Mouse (Mus musculus): Measurements from ENCODE around the gene Rab5c.

Rab5c gene

DNA sequence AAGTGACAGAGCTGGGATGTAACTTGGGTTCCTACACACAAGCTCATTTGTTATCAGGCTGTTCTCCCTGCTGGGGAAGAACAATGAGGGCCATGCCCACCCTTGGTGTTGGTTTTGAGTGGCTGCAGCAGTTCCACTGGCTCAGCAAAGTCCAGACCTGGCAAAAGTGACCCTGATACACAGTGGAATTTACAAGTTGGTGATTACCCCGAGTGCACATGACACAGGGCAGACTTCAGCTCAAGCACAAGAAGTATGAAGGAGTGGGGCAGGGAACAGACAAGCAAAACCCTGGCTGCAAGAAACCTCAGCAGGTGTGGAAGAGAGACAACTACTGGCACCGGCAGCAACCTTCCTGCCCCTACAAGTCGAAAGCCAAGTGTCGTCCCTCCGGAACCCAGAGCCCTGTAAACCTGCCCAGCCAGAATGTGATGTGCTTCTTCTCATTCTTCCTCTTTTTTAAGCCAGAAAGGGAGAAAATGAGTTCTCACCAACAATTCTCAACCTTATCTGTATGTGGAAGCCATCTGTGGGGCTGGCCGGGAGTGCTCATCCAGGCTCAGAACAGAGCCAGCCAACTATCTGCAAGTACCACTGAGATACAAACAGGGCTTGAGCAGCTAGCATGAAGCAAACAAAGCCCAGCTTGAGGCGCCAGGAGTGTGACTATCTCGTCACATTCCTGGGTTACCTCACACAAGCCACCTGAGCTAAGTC, 16.1 kb downstream of the Rab5c start:
- DNase-seq (ENCODE audit: inconsistent age in 2 of 2, low spot score in 1 of 2), result peak in 1 of 2 experiments; percentile 35

DNA sequence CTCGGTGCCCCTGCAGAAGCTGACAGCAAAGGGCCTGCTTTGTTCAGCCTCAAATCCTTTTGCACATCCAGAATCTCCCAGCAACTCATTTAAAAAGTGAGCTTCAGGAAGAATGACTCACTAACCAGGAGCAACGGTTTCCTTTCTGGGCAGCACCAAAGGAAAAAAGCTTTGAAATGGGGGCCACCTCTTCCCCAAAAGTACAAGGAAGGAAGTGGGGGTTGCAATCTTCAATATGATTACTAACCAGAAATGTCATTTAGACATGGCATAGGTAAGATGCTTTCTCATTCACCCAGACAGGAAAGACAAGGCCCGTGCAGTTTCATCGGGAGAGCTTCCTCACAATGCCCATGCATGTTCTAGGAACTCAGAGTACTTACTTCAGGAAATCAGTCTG, 16.8 kb downstream of the Rab5c start:
- DNase-seq (ENCODE audit: inconsistent age in 2 of 2, low spot score in 1 of 2), result peak in 1 of 2 experiments; percentile 76

DNA sequence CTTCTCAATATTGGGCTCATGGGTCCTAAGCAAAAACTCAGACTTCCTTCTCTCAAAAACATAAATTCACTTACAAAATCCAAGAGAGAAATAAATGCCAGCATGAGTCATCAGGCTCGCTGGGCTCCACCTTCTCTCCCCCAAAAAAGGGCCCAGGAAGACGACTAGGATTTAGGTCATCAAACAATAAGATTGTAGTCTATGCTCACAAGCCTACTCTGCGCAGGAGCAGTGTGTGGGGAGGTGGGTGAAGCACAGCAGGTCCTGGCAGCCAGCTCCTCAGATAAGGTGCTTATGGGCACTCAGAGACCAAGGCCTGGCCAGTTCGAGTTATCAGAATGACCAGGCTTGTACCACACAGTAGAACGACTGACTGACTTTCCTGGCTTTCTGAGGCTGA, 17.7 kb downstream of the Rab5c start:
- DNase-seq (ENCODE audit: inconsistent age in 2 of 2, low spot score in 1 of 2), result peak in 1 of 2 experiments; percentile 85

DNA sequence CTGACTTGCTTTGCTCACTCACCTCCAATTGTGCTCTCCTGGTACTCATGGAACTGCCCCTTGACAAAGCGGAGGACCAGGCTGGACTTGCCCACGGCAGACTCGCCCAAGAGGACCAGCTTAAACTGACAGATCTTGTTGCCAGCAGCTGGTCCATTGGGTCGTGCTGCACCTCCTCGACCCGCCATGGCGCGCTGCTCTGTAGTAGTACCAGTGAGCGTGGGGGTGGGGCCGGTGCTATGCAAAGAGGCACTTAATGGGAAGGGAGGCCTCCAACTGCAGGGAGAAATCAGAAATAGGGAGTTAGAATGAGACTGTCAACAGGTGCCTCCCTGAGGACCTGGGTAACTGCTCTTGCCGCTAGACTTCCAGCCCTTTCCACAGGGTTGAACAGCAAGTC, 18.1 kb downstream of the Rab5c start:
- DNase-seq (ENCODE audit: inconsistent age in 2 of 2, low spot score in 1 of 2), result no peak

DNA sequence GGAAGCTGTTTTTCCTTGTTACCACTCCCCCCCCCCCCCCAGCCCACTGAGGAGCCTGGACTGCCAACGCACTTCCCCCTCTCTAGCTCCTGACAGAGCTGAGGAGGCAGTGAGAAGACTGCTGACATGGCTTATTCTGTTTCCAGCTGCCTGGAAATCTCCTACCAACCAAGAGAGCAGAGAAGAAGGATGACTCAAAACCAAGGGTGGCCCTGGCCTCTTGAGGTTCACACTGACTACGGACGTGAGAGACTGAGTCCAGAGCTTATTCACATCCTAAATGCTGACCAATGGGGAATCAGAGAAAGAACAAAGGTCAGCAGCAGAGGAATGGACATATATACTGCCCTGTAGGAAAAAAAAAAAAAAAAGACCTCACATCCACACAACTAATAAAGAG, 18.7 kb downstream of the Rab5c start:
- peak in 1 of 2 experiments; percentile 72 for DNase-seq (ENCODE audit: inconsistent age in 2 of 2, low spot score in 1 of 2)

DNA sequence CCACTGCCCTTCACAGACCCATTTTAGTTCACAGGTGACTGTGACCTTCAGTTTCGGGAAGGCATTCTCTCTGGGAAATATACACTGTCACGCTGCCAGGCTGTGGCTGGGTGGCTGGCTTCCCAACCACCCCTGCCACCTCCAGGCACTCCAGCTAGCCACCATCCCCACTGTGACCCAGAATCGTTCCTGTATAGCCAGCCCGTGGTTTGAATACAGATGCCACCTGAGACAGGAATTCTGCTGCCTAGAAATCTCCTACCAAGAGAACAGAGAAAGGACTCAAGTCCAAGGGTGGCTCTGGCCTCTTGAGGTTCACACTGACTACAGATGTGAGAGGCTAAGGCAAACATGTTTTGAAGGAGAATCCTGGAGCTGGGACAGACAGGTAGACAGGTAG, 19.1 kb downstream of the Rab5c start:
- peak in 1 of 2 experiments; percentile 41 for DNase-seq (ENCODE audit: inconsistent age in 2 of 2, low spot score in 1 of 2)

DNA sequence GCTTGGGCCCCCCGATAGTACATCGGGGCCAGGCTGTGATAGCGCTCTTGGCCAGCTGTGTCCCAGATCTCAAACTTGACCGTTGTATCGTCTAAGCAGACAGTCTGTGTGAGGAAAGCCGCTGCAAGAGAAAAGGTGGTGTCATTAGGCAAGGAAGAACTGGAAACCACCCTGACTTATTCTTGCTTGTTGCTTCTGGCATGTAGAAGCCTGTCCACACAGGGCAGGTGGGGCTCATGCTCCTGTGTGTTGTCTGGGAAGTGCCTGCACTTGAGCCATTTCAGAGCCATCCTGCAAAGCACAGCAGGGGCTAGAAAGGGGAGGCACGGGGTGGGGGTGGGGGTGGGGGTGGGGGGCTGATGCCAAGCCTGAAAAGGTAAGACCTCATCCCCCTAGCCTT, 19.6 kb downstream of the Rab5c start:
- DNase-seq (ENCODE audit: inconsistent age in 2 of 2, low spot score in 1 of 2), result no peak

DNA sequence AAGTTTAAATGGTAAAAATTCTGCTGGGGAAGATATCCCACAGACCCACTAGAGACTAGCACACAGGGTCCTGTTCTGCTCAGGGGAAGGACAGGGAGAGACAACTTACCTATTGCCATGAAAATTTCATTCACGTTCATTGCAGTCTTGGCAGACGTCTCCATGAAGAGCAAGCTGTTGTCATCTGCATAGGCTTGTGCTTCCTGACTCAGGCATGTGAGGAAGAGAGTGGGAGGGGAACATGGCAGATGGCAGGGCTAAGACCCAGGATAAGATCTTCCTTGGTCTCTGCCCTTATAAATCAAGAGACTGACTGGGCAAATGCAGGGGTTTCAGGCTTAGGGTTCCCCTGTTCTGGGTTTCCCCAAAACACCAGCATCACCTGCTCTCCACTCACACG, 21.4 kb downstream of the Rab5c start:
- DNase-seq (ENCODE audit: inconsistent age in 2 of 2, low spot score in 1 of 2), result no peak

DNA sequence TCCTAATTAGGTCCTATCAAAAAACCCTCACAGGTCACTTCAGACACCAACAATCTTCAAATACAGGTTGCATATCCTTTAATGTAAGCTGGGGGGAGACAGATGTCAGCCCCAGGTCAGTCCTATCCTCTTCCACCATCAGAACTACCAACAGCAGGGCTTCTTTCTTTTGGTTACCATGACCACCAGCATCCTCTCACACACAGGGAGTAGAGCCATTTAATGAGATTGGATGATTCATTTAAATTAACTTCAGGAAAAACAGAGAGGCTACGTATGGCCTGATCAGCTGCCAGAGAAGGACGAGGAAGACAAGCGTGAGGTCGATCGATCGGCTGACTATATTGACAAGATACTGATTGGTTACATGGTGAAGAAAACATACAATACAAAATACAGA, 23.1 kb downstream of the Rab5c start:
- no peak for DNase-seq (ENCODE audit: inconsistent age in 2 of 2, low spot score in 1 of 2)

DNA sequence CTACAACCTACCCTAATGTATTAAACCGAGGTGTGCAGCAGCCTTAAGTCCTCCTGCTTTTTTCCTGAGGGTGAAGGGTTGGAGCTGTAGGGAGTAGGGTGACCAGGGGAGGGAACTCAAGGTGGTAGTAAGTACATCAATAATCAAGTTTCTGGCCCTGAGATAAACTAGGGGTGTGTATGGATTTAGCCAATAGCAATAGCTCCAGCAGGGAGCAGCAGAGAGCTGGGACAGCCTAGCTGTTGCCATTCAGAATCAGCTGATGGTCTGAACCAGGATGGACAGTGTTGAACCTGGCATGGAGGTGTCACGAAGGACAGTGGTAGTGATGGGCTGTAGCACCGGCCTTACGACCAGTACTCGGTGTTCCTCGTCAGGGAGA, 23.5 kb downstream of the Rab5c start:
- peak; percentile 80 to 94 for DNase-seq (ENCODE audit: inconsistent age in 2 of 2, low spot score in 1 of 2)

DNA sequence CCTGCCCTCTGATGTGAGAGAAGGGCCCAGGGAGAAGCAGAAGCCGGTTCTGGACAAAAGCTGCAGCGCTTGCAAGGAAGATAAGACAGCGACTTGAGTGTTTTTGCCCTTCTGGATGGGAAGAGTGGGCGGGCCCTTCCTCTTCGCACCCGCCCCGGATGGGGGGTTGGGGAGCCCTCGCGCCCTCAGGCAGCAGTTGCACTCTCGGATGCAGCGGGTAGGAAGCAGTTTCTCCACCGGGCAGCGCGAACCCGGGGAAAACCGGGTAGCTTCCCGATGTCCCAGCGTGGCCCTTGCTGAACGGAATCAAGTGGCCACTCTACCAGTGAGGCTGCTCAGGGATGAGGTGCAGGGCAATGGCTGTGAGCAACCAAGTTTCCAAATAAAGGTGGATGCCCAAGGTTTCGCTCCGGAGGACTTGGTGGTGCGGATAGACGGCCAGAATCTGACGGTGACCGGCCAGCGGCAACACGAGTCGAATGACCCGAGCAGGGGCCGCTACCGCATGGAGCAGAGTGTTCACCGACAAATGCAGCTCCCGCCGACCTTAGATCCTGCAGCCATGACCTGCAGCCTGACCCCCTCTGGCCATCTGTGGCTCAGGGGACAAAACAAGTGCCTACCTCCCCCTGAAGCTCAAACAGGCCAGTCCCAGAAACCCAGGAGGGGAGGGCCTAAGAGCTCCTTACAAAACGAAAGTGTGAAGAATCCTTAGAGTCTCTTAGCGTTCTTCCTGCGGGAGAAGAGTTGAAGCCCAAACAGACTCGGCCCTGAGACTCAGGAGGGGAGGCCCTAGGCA, 24.1 kb downstream of the Rab5c start, which contains the start of gene Hspb9:
Gene Hspb9, plus strand, starts transcription at position 116 of the 799 bp plus-strand sequence.
- DNase-seq (ENCODE audit: inconsistent age in 2 of 2, low spot score in 1 of 2), result peak; percentile 86 to 91

DNA sequence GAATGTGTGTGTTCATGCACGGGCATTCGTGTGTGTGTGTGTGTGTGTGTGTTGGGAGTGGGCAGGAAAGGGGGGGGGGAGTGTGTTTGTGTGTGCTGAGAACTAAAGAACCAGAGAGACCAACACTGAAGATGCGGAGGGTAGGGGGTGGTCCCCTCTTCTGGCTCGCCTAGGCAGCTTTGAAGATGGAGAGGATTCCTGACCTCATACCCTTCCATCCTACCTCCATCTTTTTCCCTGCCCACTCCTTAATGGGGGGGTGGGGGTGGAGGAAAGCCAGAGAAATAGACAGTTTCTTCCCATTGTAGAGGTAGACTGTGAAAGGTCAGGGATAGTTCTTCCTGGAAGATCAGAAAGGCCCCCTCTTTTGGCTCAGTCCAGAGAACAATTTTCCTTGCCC, 24.8 kb downstream of the Rab5c start:
- no peak for DNase-seq (ENCODE audit: inconsistent age in 2 of 2, low spot score in 1 of 2)

DNA sequence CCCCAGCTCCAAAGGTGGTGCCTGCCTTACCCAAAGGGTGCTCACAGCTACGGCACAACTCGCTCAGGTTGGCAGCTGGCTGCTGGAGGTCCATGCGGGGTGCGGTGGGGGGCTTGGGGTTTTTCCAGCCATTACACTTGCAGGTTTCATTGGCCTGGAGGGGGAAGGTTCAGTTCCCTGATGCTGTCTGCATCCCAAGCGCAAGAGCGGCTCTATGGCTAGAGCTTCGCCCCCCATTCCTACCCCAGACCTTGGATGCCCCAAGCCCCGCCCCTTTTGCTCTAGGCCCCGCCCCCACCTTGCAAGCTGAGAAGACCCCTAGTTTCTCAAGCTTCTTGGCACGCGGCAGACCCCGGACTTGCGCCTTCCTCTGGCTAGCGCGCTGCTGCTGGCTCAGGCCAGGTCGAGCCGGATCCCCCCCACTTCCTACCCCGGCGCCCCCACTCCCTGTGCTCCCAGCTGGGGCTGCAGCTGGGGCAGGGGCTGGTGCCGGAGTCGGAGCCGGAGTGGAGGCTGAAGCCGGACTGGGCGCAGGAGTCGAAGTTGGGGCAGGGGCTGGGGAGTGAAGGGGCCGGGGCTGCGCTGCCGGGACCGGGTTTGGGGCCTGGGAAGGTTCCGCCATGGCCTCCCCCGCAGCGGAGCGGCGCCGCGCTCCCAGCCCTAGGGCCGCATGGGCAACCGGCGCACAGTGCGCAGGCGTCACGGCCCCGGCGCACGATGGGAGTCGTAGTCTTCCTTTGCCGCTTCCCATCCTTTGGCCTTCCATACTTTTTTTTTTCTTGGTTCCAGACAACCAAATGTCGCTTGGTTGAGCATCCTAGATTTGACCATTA, 26.0 kb downstream of the Rab5c start, which contains the start of gene Kat2a:
Gene Kat2a, minus strand, starts transcription at position 683 of the 833 bp plus-strand sequence.
- DNase-seq (ENCODE audit: inconsistent age in 2 of 2, low spot score in 1 of 2), result peak; percentile 89 to 94

DNA sequence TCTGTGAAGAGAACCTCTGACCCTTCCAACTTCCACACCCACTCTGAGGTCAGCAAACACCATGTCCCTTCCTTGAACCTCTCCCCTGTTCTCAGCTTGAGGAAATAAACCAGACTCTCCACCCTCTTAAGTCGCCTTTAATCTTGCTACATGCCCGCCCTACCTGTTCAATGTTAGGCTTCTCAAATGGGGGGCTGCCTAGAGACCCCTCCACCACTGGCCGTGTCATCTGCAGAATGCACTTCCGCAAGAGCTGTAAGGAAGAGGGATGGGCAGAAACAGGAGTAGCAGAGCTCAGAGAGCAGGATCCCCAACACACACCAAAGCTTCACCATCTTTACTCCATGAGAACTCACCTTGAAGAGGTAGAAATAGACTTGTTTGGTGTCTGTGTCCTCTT, 27.0 kb downstream of the Rab5c start:
- peak in 1 of 2 experiments; percentile 30 for DNase-seq (ENCODE audit: inconsistent age in 2 of 2, low spot score in 1 of 2)

DNA sequence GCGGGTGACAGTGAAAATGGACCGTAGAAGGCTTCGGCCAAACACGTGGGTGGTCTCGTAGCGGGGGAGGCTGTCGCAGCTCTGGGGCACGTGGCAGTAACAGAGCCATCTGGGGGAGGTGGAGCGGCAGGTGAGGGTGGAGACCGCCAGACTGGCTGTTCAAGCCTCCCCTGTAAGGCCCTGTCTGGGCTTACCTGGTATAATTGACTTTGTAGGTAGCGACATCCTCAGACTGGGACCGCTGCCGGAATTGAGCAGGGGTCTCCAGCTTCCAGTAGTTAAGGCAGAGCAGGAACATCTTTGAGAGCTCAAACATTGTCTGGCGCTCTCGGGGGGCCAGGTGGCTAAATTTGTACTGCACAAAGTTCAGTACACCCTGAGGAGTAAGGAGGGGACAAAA, 27.5 kb downstream of the Rab5c start:
- DNase-seq (ENCODE audit: inconsistent age in 2 of 2, low spot score in 1 of 2), result peak in 1 of 2 experiments; percentile 34

DNA sequence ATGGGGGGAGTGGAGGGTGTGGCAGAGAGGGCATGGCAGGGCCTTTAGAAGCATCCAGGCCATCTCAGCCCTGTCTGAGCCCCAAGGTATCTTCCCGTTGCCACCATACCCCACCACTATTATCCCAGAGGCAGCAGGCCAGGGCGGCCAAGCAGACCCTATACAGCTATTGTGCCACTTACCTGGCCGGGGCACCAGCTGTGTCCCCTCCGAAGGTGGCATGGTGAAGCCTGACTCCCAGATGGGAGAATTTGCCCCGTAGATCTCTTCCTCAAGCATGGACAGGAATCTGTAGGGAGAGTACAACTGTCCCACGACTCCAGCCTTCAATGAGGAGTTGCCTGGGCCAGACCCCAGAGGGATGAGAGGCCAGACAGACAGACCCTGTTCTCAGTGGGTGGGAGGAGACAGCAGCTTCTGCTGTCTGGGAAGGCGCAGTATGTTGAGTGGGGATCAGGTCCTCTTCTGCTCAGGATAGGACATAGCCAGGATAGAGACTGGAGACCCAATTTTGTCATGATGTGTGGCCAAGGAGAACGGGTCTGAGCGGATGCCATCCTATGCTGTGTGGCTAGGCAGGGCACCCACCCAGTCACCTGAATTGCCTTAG, 28.7 kb downstream of the Rab5c start:
- peak in 1 of 2 experiments; percentile 31 for DNase-seq (ENCODE audit: inconsistent age in 2 of 2, low spot score in 1 of 2)

DNA sequence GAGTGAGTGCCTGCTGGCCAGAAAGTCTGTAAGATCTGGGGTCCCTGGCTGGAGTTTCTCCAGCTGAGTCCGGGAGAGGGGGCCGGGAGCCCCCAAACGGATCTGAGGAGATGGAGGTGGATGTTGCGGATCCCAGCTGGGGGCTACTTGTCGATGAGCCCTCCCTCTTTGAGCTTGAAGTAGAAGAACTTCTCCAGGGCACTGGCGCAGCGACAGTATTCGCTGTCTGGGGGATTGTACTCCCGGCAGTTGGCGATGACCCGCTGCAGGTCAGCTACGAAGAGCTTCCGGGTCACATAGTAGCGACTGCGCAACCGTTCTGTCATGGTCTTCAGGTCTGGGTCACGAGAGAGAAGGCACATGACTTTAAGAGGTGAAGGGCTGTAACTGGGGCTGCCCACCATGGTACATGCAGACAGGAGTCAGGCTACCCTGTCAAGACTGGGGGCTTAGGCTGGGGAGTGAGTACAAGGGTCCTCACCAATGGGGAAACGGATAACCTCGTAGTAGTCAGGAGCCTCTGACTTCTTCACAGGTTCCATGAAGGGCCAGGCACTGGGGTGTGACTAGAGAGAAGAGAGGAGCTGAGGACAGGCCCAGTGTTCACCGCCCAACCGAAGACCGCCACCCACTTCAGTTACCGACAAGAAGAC, 32.8 kb downstream of the Rab5c start:
- DNase-seq (ENCODE audit: inconsistent age in 2 of 2, low spot score in 1 of 2), result peak in 1 of 2 experiments; percentile 55

DNA sequence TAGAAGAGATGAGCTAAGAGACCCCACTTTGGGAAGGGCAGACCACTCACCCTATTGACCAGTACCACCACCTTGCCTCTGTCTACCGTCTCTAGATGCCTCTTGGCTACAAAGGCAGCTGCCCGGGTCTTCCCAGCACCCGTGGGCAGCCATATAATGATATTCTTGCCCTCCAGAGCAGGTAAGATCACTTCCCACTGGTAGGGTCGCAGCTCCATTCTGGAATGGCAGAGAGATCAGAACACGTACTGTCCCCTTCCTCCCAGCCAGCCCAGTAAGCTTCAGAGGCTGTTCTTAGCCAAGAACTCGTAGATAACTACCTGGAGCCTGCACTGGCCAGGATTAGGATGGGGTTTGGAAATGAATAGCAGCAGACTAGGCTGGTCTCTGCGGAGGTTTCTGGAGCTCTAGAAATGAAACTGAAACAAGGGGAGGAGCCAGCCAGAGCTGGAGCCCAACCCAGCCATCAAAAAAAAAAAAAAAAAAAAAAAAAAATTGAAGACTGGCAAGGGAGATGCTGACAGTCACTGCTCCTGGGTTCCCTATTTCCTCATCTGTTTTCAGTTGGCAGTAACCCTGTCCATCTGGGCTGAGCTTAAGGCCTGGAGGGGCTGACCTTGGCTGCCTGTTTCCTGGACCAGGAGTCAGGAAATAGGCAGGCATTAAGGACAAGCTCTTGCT, 34.0 kb downstream of the Rab5c start, which contains the start of gene Dhx58:
Gene Dhx58, minus strand, starts transcription at position 421 of the 681 bp plus-strand sequence.
- DNase-seq (ENCODE audit: inconsistent age in 2 of 2, low spot score in 1 of 2), result peak in 1 of 2 experiments; percentile 81

DNA sequence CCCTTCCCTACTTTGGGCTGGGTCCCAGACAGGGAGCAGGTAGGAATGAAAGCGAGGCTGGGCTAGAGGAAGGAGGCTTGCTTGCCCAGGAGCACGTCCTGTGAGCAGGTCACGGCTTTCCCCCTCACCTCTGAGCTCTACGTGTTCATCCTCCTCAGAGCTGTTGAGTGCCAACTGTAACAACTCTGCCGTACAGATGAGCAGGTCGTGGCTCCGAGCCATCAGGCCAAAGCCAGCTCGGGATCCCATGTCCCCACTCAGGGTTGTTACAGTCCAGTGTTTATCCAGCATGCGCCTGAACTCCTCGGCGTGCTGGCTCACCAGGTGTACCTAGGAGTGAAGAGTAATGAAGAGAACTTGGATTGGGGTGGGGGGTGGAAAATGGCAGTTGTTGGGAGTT, 34.6 kb downstream of the Rab5c start:
- peak in 1 of 2 experiments; percentile 68 for DNase-seq (ENCODE audit: inconsistent age in 2 of 2, low spot score in 1 of 2)

DNA sequence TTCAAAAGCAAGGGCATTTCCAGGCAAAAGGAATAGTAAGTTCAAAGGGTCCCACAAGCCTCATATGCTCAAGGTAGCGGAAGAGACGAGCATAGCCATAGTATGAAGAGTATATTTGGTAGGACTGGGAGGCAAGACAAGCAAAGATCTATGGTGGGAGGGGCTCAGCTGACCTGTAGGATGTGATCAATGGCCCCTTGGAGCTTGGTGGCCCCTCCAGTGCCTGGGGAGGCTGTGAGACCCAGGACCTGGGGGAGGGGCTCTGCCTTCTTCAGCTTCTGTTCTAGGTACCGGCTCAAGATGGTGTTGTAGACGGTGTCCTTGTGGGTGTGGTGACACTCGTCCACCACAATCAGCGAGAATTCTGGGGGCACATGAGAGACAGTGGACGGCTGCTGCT, 35.1 kb downstream of the Rab5c start:
- no peak for DNase-seq (ENCODE audit: inconsistent age in 2 of 2, low spot score in 1 of 2)

All from adrenal gland, adult (tissue).